Mouse (Mus musculus) left cerebral cortex, postnatal 36 days (tissue): ENCODE results near the gene Mcm5. TPM values are rescaled to one million over a fixed set of nuclear protein-coding genes. Genes with fewer than 3 reads are reported as not detected.
A peak's percentile ranks its signal among the peaks of the same experiment; 100 is the strongest.

Source experiments
- DNase-seq, 2 experiments: peaks; one replicate each; pipeline ENCODE4 v3.0.0; 2021 to 2022; ENCODE audit warnings: low spot score in 2 of 2, mixed read lengths in 1 of 2
- intact Hi-C: fragments of 180-260 bp; cut with DNase I; formaldehyde crosslinking; loops from one replicate; pipeline ENCODE4 v1.15.1; 2025
- total RNA-seq, 2 experiments: library from RNA; stranded (reverse); gene quantifications; 2 replicates each; pipeline ENCODE4 v1.2.3; 2021

The Mcm5 gene
- 1 to 10 TPM; 7.4 to 7.6 TPM for total RNA-seq

DNA sequence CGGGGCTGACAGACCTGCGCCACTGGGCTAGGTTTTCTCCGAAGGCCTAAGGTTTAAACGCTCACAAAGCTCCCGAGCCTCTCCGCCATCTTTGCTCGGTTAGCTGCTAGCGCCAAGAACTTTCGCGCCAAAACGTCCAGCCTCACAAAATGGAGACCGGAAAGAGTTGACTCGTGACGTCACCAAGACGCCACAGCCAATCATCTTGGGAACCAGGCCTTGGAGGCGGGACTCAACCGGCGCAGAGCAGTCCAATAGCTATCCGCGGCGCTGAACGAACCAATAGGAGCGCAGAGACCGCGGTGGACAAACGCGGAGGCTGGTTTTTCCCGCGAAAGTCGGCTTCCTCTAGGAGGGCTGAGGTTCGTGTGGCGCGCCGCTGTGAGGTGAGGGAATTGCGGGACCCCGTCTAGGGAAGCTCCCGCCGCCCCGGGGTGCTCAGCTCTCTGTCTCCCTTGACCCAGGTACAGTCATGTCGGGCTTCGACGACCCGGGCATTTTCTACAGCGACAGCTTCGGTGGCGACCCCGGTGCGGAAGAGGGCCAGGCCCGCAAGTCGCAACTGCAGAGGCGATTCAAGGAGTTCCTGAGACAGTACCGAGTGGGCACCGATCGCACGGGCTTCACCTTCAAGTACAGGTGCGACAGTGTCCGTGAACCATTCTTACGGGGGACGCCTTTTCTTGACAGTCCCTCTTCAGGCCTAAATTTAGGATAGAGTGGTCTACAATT lies at the start of gene Mcm5:
Gene Mcm5 (plus strand): TSS at position 334 of the 732 bp plus-strand sequence.
- intact Hi-C loops = loop anchor here (1.0 to 2.0 kb wide), 2 partner anchors 17 to 38 kb away; partner anchors contain the start of gene Hmox1
- peak; percentile 99 to 100 for DNase-seq

DNA sequence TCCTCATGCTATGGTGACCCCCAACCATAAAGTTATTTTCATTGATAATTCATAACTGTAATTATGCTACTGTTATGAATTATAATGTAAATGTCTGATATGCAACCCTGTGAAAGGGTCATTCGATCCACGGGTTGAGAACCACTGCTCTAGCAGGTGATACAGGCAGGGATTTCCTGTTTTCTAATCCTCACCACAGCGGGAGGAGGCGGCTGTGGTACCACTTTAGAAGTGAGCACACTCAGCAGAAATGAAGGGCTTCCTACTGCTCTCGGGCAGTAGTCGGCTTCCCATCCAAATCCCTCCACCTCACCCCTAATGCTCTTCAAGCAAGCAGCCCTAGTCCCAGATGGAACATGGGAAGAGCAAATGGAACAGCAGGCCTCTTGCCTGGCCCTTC lies 49.3 kb upstream of the Mcm5 start:
- DNase-seq = no peak
- intact Hi-C loops = no loop called here

DNA sequence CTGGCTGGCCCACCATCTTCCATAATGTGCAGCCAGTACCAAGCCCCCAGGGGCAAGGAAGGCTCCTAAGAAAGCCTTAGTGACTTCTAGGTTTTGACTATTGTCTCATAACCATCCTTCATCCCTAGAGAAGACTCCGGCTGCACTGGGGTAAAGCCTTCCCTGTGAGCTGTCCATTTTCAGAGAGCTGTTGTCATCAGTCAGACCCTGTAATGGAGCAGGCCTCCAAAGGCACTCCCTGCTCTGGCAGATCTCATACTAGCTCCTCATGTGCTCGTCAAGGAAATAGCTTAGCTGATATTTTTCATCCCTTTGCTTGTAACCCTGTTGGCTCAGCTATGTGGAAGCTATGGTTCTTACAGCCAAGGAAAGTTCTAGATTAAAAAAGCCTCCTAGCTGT lies 48.6 kb upstream of the Mcm5 start:
- DNase-seq = no peak
- intact Hi-C loops = no loop called here

DNA sequence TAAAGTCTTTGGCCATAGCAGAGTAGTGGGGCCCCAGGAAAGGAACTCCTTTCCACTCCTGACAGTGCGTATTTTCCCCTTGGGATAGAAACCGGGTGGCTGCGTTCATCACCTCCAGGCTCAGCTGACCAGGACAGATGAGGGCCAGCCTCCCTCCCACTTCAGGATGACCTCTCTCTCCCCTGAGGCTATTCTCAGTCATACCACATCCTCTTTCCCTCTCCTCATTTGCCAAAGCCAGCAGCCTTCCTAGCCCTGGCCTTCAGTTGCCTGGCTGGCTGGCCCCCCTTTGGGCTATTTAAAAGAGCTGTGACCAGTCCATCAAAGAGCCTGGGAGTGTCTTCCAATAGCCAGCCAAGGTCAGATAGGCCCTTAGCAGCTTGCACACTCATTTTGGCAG lies 46.1 kb upstream of the Mcm5 start:
- intact Hi-C loops = no loop called here
- no peak for DNase-seq

DNA sequence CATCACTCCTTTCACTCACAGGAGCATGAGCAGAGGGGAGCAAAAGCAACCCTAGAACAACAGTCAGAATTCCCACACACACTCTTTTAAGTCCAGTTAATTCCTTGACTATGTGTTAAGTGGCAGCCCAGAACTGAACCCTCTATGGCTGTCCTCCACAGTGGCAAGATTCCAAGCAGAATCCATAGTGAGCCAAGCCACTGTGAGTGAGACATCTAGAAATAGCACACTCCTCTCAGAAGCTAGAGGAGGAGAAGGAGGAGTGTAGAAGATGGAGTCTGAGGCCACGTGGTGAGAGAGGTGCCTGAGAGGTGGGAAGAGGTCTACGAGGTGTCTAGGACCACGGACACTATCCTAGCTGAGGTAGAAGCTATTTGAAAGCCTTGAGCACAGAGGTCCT lies 44.6 kb upstream of the Mcm5 start:
- DNase-seq = no peak
- intact Hi-C loops = no loop called here

DNA sequence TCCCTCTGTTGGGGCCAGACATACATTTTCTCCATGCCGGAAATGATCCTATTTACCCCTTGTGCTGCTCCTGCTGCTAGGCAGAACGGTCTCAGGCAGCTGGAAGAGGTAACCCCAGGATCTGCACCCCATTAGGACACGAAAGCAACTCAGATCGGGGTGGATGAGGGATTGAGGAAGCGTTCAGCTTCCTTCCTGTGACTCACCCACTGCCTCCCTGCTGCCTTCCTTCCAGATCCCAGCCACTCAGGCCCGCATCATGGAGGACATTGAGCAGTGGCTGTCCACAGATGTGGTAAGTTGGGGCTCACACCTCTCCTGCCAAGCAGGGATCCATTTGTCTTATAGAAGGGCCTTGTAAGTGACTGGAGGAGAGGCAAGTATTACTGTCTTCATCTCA lies 42.1 kb upstream of the Mcm5 start:
- intact Hi-C loops = no loop called here
- DNase-seq = no peak

DNA sequence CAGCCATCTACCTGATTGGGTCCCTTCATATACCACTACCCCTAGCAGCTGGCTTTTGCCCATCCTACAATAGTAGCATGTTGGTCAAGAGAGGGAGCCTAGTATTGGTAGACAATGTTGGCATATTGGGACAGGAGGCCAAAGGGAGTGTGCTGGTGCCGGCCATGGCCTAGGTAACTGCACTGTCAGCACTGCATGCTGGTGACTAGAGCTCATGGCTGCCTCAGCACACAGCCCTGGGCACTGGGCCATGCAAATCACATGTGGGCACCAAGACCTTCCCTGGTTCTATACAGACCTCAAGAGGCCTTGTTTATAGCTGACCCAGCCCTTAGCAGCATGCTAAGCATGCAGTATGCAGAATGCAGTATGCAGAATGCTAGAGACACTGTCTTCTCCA lies 39.1 kb upstream of the Mcm5 start:
- DNase-seq = no peak
- intact Hi-C loops = loop anchor here (5.0 kb wide), 2 partner anchors 152 to 202 kb away; no protein-coding TSS in a partner anchor

DNA sequence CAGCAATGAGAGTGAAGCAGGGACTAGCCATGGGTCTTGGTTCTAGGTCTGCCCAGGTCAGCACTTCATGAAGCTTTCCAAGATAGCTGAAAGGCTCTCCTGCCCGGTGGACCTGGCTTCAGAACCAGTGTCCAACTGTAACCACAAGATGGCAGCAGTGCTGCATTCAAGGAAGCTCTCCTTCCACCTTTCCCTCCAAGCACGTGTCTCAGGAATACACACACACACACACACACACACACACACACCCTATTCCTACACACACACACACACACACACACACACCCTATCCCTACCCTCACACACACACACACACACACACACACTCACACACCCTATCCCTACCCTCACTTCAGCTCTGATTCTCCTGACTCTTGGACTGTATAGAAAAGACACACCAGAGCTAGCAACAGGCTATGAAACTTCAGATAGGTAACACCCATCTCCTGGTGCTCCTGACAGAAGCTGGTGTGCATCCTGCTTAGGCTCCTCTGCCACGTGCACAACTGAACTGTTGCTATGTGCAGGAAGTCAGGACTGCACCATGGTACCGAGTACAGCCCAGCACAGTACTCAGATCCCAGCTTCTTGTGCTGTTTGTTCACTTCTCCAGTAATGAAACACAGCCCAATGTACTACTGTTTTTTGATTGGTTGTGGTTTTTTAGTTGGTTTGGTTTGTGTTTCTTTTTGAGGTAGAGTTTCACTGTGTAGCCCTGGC lies 37.6 kb upstream of the Mcm5 start:
- peak; percentile 74 to 75 for DNase-seq
- intact Hi-C loops = loop anchor here (1.0 to 5.0 kb wide), 3 partner anchors 38 to 201 kb away; partner anchors contain the start of gene Mcm5

DNA sequence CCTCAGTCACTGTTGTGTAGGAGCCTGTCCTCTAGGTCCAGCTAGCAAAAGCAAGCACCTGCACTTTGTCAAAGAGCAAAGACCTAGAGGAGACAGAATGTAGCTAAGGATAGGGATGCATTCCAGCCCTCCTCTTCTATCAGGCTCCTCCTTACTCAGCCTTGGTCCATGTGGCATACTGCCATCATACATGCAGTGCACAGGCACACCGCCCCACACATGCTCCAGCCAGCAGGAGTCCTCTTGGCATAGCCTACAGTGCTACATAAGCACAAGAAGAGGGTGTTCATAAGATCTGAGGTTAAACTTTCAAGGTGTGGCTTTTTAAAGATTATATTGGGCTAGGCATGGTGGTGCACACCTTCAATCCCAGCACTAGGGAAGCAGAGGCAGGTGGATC lies 34.5 kb upstream of the Mcm5 start:
- intact Hi-C loops = loop anchor here (5.0 kb wide), 2 partner anchors 147 to 197 kb away; no protein-coding TSS in a partner anchor
- no peak for DNase-seq

DNA sequence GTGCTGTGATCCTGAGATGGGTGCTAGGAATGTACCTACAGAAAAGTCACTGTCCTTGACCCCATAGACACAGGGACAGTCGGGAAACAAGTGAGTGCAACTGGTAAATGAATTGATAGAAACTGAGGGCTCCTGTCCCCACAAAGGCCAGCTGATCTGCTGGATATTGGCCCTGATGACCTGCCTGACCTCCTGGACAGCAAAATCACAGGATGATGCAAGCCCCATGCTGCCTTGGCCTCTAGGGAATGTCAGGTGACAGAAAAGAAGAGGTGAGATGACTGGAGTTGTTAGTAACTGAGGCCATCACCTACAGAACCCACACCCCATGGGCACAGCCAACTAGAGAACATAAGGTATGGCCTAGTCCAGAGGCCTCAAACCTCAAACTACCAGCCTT lies 31.2 kb upstream of the Mcm5 start:
- DNase-seq = no peak
- intact Hi-C loops = no loop called here

DNA sequence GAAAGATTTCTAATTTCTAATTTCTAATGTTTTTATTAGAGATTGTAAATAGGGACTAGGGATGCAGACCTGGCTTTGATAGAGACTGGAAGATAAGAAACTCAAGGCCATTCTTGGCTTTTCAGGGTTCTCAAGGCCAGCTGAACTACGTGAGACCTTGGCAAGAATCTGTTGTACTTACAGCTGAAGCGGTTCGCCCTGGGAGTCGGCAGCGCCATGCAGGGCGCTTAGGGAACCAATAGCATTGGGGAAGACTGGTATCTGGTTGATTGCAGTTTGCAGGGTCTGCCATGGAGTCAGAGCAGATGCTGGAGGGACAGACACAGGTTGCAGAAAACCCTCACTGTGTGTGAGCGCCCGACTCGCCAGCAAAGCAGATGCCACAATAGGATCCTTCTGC lies 30.5 kb upstream of the Mcm5 start:
- no peak for DNase-seq
- intact Hi-C loops = no loop called here

DNA sequence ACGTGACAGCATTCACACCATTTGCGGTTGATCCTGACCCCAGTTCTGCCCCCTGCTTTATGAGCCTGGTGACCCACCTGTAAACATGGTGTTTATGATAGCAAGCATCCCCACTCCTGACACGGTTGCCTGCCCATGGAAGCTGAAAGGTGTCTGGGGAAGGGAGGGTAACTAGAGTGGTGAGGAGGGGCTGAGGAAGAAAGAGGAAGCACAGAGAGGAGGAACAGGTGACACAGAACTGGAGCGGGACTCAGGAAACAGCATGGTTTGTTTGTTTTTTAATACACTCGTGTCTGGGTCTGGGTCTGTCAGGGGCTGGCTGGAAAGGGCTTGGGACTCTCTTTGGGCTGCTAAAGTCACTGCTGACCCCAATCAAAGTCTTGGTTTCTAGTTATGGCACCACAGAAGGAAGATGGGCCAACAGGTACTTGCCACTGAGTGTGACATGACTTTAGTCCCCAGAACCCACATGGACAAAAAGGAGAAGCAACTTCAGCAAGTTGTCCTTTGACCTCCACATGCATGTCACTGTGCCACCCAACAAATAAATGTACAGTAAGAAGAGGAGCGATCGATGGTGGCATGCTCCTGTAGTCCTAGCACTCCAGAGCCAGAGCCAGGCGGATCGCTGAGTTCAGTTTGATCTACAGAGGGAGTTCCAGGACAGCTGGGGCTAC lies 27.9 kb upstream of the Mcm5 start:
- intact Hi-C loops = no loop called here
- no peak for DNase-seq

DNA sequence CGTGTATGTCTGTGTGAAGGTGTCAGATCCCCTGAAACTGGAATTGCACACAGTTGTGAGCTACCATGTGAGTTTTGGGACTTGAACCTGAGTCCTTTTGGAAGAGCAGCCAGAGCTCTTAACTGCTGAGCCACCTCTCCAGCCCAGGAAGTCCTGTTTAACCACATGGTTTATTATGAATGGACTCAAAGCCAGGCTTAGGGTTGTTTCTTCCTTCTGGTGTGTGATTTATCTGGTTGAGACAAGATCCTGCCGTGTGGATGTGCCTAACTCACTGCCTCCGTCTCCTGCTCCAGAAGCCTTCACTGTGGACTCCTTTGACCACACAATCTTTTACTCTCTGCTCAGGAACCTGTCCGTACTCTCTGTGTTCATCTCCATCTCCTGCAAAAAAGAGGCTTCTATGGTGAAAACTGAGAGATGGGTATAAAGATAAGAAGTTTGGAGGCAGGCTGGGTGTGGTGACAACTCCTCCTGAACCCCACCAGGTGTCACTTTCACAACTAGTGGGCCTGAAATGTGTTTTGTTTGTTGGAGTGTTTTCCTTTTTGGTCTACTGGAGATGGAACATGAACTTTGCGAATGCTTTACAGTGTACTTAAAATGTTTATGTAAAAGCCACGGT lies 27.1 kb upstream of the Mcm5 start:
- intact Hi-C loops = no loop called here
- no peak for DNase-seq

DNA sequence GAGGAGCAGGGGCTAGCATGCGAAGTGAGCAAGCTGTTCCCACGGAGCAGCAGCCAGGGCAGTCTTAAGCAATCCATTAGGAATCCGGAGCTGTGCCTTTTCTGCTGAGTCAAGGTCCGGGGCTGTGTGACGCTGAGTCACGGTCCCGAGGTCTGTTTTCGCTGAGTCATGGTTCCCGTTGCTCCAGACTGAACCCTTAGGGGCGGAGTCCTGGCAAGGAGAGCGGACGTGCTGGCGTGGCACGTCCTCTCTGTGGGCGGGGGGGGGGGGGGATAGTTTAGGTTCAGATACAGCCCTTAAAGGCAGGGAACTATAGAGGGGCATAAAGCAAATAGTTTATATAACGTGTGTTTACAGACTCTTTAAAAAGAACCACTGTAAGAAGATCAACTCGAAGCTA lies 25.5 kb upstream of the Mcm5 start:
- intact Hi-C loops = no loop called here
- DNase-seq = peak; percentile 79 to 81

DNA sequence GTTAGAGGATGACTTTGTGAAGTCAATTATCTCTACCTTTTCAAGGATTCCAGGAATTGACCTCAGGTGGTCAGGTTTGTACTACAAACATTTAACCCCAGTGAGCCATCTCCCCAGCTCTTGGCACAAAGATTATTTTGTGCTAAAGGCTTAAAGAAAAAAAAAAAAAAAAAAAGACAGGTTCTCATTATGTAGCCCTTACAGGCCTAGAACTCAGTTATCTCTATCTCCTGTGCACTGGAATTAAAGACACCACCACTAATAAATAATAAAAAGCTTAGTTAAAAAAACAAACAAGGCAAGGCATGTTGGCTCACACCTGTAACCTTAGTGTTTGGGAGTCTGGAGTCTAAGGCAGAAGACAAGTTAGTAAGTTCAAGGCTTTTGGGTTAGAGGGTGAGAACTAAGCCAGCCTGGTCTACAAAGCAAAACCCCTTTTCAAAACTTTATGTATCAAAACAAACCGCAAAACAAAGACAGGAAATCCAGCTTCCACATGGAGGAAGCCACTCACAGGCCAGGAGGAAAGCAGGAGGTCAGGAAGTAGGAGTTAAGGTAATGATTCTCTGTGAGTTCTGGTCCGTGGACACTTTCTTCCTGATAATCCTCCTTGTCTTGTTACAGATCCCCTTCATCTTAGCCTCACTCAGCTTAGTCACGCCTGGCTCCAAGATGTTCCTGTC lies 24.8 kb upstream of the Mcm5 start:
- DNase-seq = no peak
- intact Hi-C loops = no loop called here

DNA sequence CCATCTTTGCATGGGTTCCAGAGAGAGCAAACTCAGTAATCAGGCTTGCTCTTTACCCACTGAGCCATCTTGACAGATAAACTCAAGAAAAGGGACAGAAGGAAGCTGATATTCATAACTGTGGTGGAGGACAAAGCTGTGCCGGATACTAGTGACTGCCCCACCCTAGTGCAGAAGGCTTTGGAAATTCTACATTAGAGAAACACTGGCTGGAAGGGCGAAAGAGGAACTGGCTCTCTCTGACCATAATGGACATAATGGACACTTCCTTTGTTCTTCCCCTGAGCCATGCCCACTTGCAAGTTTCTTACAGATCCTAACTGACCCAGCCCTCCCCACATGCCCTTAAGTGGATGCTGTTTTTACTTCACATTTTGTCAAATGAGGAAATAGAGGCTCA lies 23.4 kb upstream of the Mcm5 start:
- no peak for DNase-seq
- intact Hi-C loops = no loop called here

DNA sequence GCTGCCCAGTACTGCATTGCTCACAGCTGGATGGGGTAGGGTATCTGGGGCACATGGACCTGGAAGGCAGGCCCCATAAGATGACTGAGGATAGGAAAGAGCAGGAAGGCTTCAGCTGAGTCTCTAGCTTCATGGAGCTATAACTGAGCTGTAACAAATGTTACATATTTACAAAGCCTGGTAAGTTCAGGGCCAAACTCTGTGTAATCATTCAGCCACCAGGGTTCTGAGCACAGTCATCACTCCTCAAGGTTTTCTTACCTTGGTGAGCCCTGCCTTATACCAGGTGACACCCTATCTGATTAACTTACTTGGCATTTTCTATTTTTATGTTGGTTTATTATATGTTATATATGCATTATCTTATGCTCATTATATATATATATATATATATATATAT lies 22.2 kb upstream of the Mcm5 start:
- no peak for DNase-seq
- intact Hi-C loops = no loop called here

DNA sequence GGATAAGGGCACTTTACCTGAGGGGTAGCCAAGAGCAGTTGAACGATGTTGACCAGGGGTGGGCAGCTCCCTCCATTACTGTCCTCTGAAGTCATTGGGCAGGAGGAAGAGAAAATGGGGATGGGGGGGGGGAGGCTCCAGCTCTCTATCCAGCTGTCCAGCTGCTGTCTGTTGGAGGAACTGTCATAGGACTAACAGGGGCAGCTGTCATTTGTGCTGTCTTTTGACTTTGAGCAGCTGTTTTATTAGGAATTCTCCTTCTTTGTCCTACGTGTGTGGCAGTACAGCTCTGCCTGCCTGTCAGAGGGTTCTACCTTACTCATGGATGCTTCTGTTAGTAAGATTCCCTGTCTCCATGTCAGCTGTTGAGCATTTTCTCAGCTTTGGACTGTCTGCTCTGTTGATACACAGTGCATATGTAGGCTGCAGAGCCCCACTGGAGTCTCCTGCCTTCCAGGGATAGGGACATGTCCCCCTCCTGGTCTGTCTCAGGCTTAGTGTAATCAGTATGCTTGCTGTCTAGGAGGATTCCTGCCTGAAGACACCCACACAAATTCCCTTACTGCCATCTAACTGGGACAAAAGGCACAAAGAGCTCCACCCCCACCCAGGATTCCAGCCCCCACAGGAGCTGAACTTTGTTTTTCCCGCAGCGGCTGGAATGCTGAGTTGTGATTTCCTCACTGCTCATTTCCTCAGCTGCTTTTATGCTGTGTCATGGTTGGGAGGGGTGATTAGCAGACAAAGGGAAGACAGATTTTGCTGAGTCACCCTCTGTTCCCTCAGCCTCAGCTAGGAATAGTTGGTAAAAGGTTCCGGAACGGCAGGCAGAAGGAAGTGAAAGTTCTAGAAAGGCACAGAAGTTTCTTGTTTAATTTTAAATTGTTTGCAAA lies 20.1 kb upstream of the Mcm5 start:
- intact Hi-C loops = no loop called here
- DNase-seq = peak; percentile 60 to 61
